Mouse (Mus musculus): ENCODE measurements around the gene Defb20. TPM values are rescaled to one million over a fixed set of nuclear protein-coding genes. Genes with fewer than 3 reads are reported as not detected.
"Not testable (repeated sequence)": the region's sequence is repeated elsewhere in the genome, so short reads cannot be mapped to it uniquely, and the experiment has no call there.

Gene Defb20
- total RNA-seq (2021), result not detected

DNA sequence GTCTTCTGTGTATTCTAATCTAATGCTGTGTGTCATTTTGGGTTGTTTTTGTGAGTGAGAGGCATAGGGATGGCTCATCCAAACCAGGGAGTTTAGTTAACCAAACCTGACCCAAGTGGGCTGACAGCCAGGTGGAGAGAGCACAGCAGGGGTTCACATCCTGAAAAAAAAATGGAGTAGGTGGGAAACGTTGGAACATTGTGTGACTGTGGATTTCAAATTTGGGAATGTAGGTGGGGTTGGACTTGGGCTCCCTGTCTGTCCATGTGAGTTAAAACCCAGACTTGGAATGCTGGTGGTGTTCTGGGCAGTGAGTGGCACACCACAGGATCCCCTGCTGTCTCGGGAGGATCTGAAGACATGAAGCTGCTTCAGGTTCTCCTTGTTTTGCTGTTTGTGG is at the start of gene Defb20:
Gene Defb20, plus strand, starts transcription at position 301 of the 400 bp plus-strand sequence.
- intact Hi-C loops (cut with DNase I), result no loop called here
- DNase-seq (ENCODE audit: low spot score in 2 of 2), result no peak

DNA sequence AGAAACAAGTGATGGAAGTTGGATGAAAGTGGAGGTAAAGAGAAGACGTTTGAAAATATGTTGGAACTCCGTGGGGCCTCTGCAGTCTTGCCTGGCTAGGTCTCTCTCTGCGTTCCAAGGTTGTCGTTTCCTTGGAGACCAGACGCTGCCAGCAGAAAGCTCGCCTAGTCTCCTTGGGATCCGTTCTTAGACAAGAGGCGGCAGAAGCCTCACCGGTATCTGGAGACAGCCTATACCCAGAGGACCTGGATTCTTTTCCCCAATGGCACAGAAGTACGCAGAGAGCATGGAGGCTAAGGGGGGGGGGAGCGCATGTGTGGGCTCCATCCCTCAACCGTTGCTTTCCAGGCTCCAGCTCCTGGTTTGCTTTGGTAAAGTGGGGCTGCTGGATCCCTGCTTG is 49.4 kb upstream of the Defb20 start:
- peak; percentile 41 for DNase-seq (ENCODE audit: low spot score in 2 of 2)
- intact Hi-C loops (cut with DNase I), result no loop called here

DNA sequence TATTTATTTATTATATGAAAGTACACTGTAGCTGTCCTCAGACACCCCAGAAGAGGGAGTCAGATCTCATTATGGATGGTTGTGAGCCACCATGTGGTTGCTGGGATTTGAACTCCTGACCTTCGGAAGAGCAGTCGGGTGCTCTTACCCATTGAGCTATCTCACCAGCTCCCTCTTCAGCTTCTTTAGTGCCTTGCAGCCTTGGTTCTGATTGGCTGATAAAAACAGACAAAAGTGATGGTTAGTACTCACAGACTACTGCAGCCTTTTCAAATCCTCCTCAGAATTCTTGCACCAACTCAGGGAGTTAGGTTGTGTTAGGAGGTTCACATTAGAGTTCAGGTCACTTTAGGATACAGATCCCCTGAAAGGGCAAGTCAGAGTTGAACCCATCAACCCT is 48.4 kb upstream of the Defb20 start:
- intact Hi-C loops (cut with DNase I); DNase-seq (ENCODE audit: low spot score in 2 of 2): not testable (repeated sequence)

DNA sequence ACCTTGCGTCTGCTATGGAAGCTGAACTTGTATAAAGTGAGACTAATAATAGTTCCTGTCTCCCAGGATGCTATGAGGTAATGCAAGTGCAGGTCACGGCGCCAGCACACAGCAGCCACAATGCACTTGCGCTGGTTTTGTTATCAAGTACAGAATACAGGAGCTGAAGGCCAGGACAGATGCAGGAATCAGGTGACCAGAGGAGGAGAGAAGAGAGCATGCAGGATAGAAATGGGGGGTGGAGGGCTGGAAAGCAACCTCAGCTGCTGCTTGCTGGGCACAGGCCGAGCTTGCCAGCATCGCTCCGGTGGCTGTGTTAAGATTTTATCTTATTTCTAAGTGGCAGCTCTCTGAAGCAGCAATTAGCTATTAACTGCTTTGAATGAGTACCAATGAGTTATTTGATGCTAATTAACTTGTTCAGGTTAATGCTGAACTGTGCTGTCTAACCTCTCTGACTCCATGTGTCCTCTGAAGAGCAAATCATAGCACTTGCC is 40.4 kb upstream of the Defb20 start:
- no peak for DNase-seq (ENCODE audit: low spot score in 2 of 2)
- intact Hi-C loops (cut with DNase I), result no loop called here

DNA sequence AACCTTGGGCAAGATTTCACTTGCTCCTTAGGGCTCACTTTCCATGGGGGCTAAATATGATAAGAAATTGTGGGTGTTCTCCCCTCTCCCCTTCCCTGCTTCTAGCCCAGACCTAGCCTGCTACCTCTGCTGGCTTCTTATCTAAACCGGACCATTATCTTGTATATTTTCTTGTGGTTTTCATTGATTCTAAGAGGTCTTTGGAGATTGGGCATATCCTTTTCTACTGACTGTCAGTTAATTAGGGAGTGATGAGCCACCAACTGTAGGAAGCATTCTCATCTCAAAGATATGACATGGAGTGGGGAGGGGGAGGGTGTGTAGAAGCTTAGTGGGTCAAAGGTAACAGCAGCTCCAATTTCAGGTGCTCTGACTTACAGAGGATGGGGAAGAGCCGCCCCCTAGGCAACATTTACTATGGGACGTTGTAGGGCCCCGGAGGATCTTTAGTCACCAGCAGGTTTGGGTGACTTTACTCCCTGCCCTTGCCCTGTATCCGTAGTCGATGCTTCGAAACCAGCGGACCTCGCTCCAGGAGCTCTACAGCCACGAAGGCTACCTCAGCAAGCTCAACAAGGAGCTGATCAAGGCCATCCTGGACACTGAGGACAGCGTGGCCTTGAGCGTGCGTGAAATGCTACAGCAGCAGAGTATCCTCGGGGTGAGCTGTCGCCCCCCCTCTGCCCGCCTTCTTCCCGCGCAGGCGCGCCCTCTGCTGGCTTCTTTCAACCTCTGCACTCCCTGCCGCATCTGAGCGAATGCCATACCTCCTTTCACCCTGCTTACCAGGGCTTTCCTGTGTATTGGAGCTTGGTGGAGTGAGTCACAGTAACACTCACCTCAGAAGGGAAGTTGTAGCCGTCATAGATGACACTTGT is 39.6 kb upstream of the Defb20 start:
- intact Hi-C loops (cut with DNase I), result loop anchor here (1.0 kb wide), 2 partner anchors 41 to 45 kb away; no protein-coding TSS in a partner anchor

DNA sequence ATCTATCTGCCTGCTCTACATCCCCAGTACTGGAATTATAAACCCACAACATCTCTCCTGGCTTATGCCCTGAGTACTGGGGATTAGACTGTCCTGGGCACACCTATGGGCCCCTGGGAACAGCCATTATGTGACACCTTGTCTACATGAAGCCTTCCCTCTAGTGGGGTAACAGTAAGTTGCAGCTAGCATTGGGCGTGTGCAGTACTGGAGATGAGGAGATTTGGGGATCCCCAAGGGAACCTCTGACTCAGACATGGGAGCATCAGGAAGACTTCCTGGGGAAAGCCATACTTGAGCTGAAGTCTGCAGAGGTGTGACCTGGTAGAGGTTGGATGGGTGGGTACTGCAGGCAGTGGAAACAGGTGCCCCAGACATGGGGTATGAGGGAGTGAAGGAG is 37.9 kb upstream of the Defb20 start:
- no peak for DNase-seq (ENCODE audit: low spot score in 2 of 2)
- intact Hi-C loops (cut with DNase I), result no loop called here

More for the DNA sequence above, 39.6 kb upstream of the Defb20 start:
- DNase-seq (ENCODE audit: low spot score in 2 of 2), result peak; percentile 82 to 83

DNA sequence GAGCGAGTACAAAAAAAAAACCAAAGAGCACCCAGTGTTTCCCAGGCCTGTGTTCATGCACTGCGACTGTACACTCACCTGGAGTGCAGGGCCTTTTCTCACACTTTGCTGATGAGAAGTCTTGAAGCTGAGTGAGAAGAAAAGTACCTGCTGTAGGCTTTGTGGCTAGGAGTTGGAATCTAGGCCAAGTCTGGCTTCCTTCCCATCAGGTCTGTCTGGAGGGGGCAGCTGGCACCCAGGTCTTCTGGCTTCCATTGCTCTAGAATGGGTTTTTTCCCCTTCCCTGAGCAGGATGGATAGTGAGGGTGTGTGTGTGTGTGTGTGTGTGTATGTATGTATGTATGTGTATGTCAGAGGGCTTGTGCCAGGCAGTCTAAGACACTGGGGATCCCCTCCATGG is 37.0 kb upstream of the Defb20 start:
- intact Hi-C loops (cut with DNase I), result no loop called here

DNA sequence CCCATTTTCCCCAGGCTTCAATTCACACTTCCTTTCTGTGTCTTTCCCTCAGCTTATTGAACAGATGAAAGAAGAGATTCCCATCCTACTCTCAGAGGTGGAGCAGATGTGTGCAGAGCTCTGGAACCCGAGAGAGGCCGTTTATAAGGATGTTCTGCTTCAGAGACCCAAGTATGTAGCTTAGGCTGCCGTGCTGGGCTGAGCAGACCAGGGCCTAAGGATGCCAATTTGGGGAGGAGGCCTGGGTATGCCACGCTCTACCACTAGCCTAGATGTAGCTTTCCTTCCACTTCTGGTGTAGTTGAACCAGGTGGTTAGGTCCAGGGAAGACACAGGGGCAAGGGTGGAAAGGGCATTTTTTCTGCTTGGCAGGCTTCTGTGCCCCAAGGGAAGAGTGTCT is 34.5 kb upstream of the Defb20 start:
- intact Hi-C loops (cut with DNase I), result no loop called here
- DNase-seq (ENCODE audit: low spot score in 2 of 2), result no peak

More for the DNA sequence above, 37.0 kb upstream of the Defb20 start:
- DNase-seq (ENCODE audit: low spot score in 2 of 2), result no peak

DNA sequence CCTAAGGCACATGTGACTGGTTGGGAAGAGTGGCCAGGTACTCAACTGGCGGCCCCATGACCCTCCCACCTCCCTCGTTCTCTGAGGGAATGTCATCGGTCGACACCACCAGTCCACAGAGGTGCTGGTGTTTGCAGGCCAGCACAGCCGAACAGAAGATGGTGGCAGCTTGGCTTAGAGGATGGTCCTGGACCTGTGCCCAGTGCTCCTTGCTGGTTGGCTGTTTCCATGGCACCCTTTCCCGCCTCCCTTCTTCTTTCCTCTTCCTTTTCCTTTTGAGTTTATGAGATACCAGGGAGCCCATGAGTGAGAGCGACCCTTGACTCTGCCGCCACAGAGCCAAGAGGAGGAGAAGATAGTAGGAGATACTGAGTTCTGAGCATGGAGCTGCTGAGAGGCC is 33.6 kb upstream of the Defb20 start:
- intact Hi-C loops (cut with DNase I), result no loop called here
- DNase-seq (ENCODE audit: low spot score in 2 of 2), result no peak

DNA sequence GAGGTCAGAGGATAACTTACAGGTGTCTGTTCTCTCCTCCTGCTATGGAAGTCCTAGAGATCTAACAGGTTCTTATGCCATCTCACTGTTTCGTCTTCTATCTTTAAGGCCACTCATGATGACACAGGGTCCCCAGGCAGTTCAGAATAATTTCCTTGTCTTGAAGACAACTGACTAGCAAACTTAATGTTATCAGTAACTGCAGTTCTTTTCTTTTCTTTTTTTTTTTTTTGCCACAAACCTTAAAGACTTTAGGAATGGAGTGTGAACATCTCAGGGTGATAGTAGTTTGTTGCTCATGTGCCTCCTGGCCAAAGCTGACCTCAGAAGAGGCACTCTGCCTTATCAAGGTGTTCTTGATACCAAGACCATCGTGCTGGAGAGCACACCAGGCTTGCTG is 30.2 kb upstream of the Defb20 start:
- no peak for DNase-seq (ENCODE audit: low spot score in 2 of 2)
- intact Hi-C loops (cut with DNase I), result no loop called here

DNA sequence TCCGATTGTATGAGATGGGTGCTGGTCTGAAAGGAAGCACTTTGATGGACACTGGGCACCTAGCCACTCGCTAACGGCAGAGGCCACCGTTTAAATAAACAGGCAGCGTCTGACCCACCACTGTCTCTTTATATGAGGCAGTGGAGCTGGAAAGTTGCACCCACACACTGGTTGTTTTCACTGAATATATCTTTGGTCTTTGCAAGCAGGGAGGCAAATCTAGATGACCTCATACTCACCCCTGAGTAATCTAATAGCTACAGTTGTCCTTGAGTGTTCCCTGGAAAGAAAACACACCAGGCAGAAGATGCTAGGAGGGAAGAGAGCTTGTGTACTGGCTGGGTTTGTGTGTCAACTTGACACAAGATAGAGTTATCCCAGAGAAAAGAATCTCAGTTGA is 29.4 kb upstream of the Defb20 start:
- DNase-seq (ENCODE audit: low spot score in 2 of 2), result no peak
- intact Hi-C loops (cut with DNase I), result no loop called here

DNA sequence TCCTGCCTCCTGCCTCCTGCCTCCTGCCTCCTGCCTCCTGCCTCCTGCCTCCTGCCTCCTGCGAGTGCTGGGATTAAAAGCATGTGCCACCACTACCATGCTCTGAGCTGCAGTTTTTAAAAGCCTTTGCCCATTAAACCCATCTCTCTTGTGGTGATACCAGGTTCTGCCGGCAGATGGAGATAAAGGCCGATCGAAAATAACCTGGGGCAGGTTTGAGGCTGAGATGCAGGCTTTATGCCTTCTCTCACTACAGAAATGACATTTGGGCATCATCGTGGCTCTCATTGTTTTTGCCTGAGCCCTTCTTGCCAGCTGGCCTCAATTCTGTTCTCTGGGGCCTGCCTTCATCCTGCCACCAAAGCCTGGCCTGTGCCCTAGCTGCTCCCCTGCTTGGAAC is 26.6 kb upstream of the Defb20 start:
- intact Hi-C loops (cut with DNase I), result loop anchor here (5.0 kb wide), 1 partner anchor 92 kb away; the partner anchor contains the start of gene Defb29
- DNase-seq (ENCODE audit: low spot score in 2 of 2), result peak; percentile 57 to 66

DNA sequence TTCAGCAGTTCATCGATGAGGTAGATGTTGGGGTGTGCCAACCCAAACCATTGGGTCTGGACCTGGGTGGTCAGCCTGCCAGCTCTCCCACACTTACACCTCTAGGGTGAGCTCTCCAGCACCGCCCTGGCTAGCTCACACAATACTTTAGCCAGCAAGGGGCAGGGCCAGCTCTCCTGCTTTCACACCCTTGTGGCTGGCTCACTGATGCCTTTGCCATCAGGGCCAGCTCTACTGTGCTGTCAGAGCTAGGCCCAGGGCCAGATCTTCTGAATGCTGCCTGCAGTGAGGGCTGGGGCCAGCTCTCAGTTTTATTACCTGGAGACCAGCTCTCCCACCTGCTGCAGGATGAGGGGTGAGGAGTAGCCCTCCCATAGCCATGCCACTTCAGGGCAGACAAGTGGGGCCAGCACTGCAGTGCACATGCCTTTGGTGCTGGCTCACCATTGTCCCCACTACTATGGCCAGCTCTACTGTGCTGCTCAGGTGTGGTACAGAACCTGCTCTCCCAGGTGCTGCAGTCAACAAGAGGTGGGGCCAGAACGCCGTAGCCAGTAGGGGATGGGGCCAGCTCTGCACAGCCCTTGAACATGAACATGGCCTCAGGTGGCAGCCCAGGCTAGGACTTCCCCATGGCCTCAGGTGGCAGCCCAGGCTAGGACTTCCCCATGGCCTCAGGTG is 24.6 kb upstream of the Defb20 start:
- no peak for DNase-seq (ENCODE audit: low spot score in 2 of 2)
- intact Hi-C loops (cut with DNase I), result loop anchor here (5.0 kb wide), 1 partner anchor 90 kb away; the partner anchor contains the start of gene Defb29

DNA sequence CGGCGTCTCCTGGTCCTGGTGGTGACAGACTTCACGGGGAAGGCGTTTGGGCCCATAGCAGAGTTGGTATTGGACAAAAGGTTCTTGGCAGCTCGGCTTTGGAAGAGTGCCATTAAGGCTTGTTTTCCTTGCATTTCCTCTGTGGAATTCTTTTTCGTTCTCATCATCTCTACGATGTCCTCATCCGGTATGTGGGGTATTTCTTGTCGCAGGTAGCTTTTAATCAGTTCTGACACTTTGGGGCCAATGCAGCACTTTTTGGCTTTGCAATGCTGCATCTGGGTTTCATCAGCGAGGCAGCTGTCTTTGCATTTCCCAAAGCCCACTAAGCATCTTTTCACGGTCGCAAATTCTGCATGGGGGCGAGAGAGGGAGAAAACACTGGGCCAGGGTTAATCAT is 17.6 kb upstream of the Defb20 start:
- intact Hi-C loops (cut with DNase I), result no loop called here
- no peak for DNase-seq (ENCODE audit: low spot score in 2 of 2)

DNA sequence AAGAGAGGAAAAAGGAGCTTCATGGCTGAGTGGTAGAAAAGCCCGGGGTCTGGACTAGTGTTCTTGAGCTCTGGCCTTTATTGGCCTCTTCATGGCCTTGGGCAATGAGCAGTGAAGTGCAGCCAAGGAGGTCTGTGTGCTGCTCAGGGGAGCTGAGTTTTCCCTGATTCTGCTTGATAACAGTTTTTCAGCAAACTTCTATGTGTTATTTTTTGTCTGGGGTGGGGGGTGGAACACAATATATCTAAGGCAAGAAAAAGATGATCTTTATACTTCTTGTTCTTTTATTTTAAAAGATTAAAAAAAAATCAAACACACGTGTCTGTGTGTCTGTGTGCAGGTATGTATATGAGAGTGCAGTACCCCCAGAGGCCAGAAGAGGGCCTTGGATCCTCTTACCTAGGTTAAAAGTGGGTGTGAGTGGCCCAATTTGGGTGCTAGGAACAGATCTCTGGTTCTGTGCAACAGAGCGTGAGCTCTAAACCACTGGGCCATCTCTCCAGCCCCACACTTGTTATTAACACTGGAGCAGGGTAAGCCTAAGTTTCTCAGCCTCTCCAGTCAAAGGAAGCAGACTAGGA is 12.2 kb upstream of the Defb20 start, which contains the start of gene Defb23:
Gene Defb23, minus strand, starts transcription at position 51 of the 581 bp plus-strand sequence.
- intact Hi-C loops (cut with DNase I), result no loop called here
- DNase-seq (ENCODE audit: low spot score in 2 of 2), result no peak

DNA sequence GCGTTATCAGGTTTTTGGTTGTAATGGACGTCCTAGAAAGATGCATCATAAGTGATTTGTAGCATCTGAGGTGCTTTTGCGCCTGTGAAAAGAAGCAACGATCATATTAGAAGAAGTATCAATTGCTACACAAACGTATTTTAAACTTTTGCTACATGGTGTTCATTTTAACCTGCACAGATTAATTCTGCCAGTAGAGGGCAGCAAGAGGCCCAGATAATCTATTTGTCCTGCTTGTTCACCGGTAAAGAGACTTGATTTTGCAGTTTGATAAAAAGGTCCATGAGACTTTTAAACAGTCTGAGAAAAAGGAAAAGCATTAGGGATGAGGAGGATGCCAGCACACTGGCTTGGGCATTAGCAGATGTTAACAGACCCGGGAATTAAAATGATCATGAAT is 5.9 kb upstream of the Defb20 start:
- intact Hi-C loops (cut with DNase I), result loop anchor here (2.0 kb wide), 1 partner anchor 74 kb away; no protein-coding TSS in a partner anchor
- DNase-seq (ENCODE audit: low spot score in 2 of 2), result peak in 1 of 2 experiments; percentile 39

DNA sequence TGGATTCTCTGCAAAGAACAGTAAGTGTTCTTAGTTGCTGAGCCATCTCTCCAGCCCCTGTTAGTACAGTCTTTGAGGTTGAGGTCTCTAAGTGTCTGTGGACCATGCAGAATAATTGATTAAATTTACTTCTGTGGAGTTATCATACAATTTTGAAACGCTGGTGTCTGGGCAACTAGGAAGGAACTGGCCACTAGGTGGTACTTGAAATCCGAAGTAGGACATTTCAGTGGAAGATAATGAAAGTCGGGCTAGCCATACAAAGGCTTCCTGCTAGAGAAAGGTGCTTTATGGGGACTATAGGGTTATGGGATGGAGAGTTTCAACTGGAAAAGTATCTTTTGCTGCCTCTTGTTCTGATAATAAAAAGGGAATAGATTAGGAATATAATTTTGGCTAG is 4.4 kb upstream of the Defb20 start:
- DNase-seq (ENCODE audit: low spot score in 2 of 2), result no peak
- intact Hi-C loops (cut with DNase I), result no loop called here

DNA sequence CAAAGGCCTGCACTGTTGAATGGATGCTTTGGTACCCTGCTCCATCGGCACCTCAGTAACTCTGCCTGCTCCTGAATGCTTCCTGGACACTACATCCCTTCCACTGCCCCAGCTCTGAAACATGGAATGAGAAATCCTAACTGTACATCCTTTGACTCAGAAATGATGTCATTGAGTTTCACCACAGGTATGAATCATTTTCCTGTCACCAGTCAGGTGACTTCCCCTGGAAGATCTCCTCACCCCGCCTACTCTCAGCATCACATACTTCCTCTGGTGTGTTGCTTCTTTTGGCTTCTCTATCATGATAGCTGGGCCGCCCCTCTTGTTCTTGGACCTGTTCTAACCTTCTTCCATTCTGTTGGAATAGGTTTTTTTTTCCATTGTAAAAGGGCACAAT is 4.0 kb downstream of the Defb20 start:
- intact Hi-C loops (cut with DNase I), result no loop called here
- DNase-seq (ENCODE audit: low spot score in 2 of 2), result no peak

DNA sequence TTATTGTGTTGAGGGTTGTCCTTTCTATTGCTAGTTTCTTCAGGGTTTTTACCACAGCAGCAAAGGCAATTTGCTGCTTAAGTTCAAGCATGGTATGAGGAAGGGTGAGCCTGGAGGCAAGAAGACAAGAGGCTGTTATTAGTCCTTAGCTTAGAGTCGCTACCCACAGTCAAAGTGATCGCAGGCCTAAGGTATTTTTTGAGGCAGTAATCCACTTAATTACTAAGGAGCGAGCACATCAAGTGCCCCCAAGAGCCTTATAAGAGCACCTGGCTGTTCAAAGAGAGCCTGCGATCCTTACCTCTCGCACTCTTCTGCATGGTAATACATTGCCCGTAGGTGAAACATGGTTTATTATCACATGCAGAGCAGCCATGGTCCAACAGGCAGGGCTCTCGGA is 4.9 kb downstream of the Defb20 start:
- no peak for DNase-seq (ENCODE audit: low spot score in 2 of 2)
- intact Hi-C loops (cut with DNase I), result no loop called here

DNA sequence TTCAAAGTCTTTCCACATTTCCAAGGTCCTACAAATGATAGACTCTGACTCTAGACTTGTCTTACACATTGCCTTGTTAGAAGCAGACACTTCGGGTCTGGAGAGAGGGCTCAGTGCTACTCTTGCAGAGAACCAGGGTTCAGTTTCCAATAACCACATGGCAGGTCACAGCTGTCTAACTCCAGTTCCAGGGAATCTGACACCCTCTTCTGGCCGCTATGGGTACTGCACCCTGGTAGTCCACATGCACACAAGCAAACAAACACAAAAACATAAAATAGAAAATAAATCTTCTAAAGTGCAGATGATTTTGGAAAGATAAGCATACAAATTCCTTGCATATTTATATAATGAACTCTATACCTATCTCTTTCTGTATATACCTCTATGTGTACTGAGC is 10.2 kb downstream of the Defb20 start:
- DNase-seq (ENCODE audit: low spot score in 2 of 2), result no peak
- intact Hi-C loops (cut with DNase I), result no loop called here

All from left cerebral cortex, postnatal 36 days (tissue).